Mouse (Mus musculus) layer of hippocampus, adult 9-11 months (tissue): Measurements from ENCODE around the gene Prdm5.
A peak's percentile ranks its signal among the peaks of the same experiment; 100 is the strongest.

Experiments
- DNase-seq: peaks from one replicate; pipeline ENCODE4 v3.0.0; 2022

The Prdm5 gene

GRCm38 (mm10) chr6:65778861-65779688, at the start of gene Prdm5:
Gene Prdm5 (plus strand): TSS chr6:65778988.
- DNase-seq: peak; percentile 13

- DNase-seq: no peak
Observed at GRCm38 (mm10) chr6:65739442-65739841, 39.3 kb upstream of the Prdm5 start.

GRCm38 (mm10) chr6:65743144-65743870, 35.5 kb upstream of the Prdm5 start:
- no peak for DNase-seq

- DNase-seq: no peak
Observed at GRCm38 (mm10) chr6:65743871-65744202, 35.0 kb upstream of the Prdm5 start.

- no peak for DNase-seq
Observed at GRCm38 (mm10) chr6:65758214-65758613, 20.6 kb upstream of the Prdm5 start.

GRCm38 (mm10) chr6:65759174-65759573, 19.6 kb upstream of the Prdm5 start:
- DNase-seq: no peak

- DNase-seq: no peak
Observed at GRCm38 (mm10) chr6:65760073-65760472, 18.7 kb upstream of the Prdm5 start.

- DNase-seq: no peak
Observed at GRCm38 (mm10) chr6:65764459-65764858, 14.3 kb upstream of the Prdm5 start.

- DNase-seq: no peak
Observed at GRCm38 (mm10) chr6:65765057-65765456, 13.7 kb upstream of the Prdm5 start.

- DNase-seq: no peak
Observed at GRCm38 (mm10) chr6:65765752-65766397, 12.9 kb upstream of the Prdm5 start.

GRCm38 (mm10) chr6:65767911-65768310, 10.9 kb upstream of the Prdm5 start:
- no peak for DNase-seq

GRCm38 (mm10) chr6:65773566-65773965, 5.2 kb upstream of the Prdm5 start:
- no peak for DNase-seq

GRCm38 (mm10) chr6:65779689-65780233, 973 bp downstream of the Prdm5 start:
- DNase-seq: no peak

- no peak for DNase-seq
Observed at GRCm38 (mm10) chr6:65781441-65781840, 2.7 kb downstream of the Prdm5 start.

GRCm38 (mm10) chr6:65783670-65784069, 4.9 kb downstream of the Prdm5 start:
- DNase-seq: no peak

- DNase-seq: peak; percentile 28
Observed at GRCm38 (mm10) chr6:65792923-65793322, 14.1 kb downstream of the Prdm5 start.

- no peak for DNase-seq
Observed at GRCm38 (mm10) chr6:65796552-65796951, 17.8 kb downstream of the Prdm5 start.

GRCm38 (mm10) chr6:65797276-65797675, 18.5 kb downstream of the Prdm5 start:
- no peak for DNase-seq

GRCm38 (mm10) chr6:65798390-65798789, 19.6 kb downstream of the Prdm5 start:
- no peak for DNase-seq

- no peak for DNase-seq
Observed at GRCm38 (mm10) chr6:65811685-65812084, 32.9 kb downstream of the Prdm5 start.

- peak; percentile 78 for DNase-seq
Observed at GRCm38 (mm10) chr6:65818039-65818747, 39.4 kb downstream of the Prdm5 start.

- no peak for DNase-seq
Observed at GRCm38 (mm10) chr6:65828656-65829055, 49.9 kb downstream of the Prdm5 start.

- no peak for DNase-seq
Observed at GRCm38 (mm10) chr6:65831443-65831842, 52.7 kb downstream of the Prdm5 start.
